Mouse (Mus musculus): Measurements from ENCODE around the gene Caprin1. TPM values are rescaled to one million over a fixed set of nuclear protein-coding genes. Genes with fewer than 3 reads are reported as not detected.

Gene Caprin1
- polyA plus RNA-seq (2016; fragmentation: Nextera tagmentation; extraction: Ambion mirVana) = 559 and 587 TPM in 2 replicates

GRCm38 (mm10) chr2:103797491-103798009 lies at the start of gene Caprin1:
Caprin1 (minus strand) TSS chr2:103797649.
- WGBS = 0% methylated on average over 32 of the region's 33 CpGs
- H3K4me3 ChIP-seq = peak within 1 kb of the TSS; percentile 92
- peak within 1 kb of the TSS; percentile 100 for H3K27ac ChIP-seq (replicated peaks)
- H3K36me3 ChIP-seq = peaks cover 12% of the 10 kb centered on the region
- peak within 1 kb of the TSS; percentile 98 for H3K9ac ChIP-seq (replicated peaks)
- no peaks in the 10 kb centered on the region for H3K9me3 ChIP-seq
- peaks cover 21% of the 10 kb centered on the region for H3K4me1 ChIP-seq
- peak within 1 kb of the TSS; percentile 63 for H3K4me2 ChIP-seq (replicated peaks)
- peak; percentile 92 for ATAC-seq (ENCODE audit: low FRiP score, low read depth)
- no peaks in the 10 kb centered on the region for H3K27me3 ChIP-seq

- Histone ChIP-seq H3K9ac (replicated peaks) (no peak overlapping the region), H3K9me3 (peaks cover 6% of the 10 kb centered on the region; the same call in 1 of the 2 replicates), H3K36me3 (no peaks in the 10 kb centered on the region), H3K27me3 (no peaks in the 10 kb centered on the region), H3K4me2 (replicated peaks) (no peak overlapping the region), H3K27ac (replicated peaks) (no peak overlapping the region), H3K4me1 (no peaks in the 10 kb centered on the region), H3K4me3 (no peak overlapping the region)
- WGBS = 89% methylated on average over 1 of the region's 1 CpGs
- no peak for ATAC-seq (ENCODE audit: low FRiP score, low read depth)
These were observed 49.4 kb upstream of the Caprin1 start for GRCm38 (mm10) chr2:103846875-103847274.

- no peak overlapping the region for H3K27ac ChIP-seq (replicated peaks)
- no peaks in the 10 kb centered on the region for H3K36me3 ChIP-seq
- H3K9me3 ChIP-seq = peaks cover 6% of the 10 kb centered on the region; the same call in 1 of the 2 replicates
- no peaks in the 10 kb centered on the region for H3K4me1 ChIP-seq
- ATAC-seq (ENCODE audit: low FRiP score, low read depth) = no peak
- whole genome bisulfite sequencing = 91% methylated on average over 4 of the region's 4 CpGs
- no peak overlapping the region for H3K4me3 ChIP-seq
- no peak overlapping the region for H3K9ac ChIP-seq (replicated peaks)
- H3K27me3 ChIP-seq = no peaks in the 10 kb centered on the region
- H3K4me2 ChIP-seq (replicated peaks) = no peak overlapping the region
These were observed 48.8 kb upstream of the Caprin1 start for GRCm38 (mm10) chr2:103846271-103846670.

- H3K4me1 ChIP-seq = no peaks in the 10 kb centered on the region
- H3K27ac ChIP-seq (replicated peaks) = no peak overlapping the region
- no peaks in the 10 kb centered on the region for H3K27me3 ChIP-seq
- peaks cover 6% of the 10 kb centered on the region; the same call in 1 of the 2 replicates for H3K9me3 ChIP-seq
- H3K4me2 ChIP-seq (replicated peaks) = no peak overlapping the region
- no peak overlapping the region for H3K4me3 ChIP-seq
- H3K36me3 ChIP-seq = no peaks in the 10 kb centered on the region
- ATAC-seq (ENCODE audit: low FRiP score, low read depth) = no peak
- no peak overlapping the region for H3K9ac ChIP-seq (replicated peaks)
- WGBS = 90% methylated on average over 2 of the region's 2 CpGs
These were observed 46.6 kb upstream of the Caprin1 start for GRCm38 (mm10) chr2:103844016-103844415.

DNA sequence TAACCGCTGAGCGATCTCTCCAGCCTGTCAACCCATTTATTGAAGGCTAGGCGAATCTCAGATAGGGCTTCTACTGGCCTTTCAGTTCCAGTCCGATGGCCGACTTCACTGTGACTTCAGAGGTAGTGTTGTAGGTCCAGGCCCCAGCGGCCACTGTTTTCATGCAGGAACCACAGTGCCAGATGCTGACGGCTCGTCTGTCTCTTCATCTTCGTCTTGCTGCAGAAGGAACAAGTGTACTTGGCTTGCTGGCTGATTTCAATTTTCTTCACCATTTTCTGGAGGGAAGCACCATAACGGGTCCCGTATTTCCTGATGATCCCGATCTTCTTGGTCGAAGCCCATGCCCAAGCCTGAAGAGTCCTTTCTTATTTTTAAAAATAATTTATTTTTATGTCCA lies 45.9 kb upstream of the Caprin1 start:
- H3K9ac ChIP-seq (replicated peaks) = no peak overlapping the region
- H3K4me3 ChIP-seq = no peak overlapping the region
- no peaks in the 10 kb centered on the region for H3K36me3 ChIP-seq
- H3K9me3 ChIP-seq = peaks cover 6% of the 10 kb centered on the region; the same call in 1 of the 2 replicates
- no peaks in the 10 kb centered on the region for H3K4me1 ChIP-seq
- no peaks in the 10 kb centered on the region for H3K27me3 ChIP-seq
- H3K27ac ChIP-seq (replicated peaks) = no peak overlapping the region
- 96% methylated on average over 13 of the region's 13 CpGs for WGBS
- no peak overlapping the region for H3K4me2 ChIP-seq (replicated peaks)
- ATAC-seq (ENCODE audit: low FRiP score, low read depth) = no peak

GRCm38 (mm10) chr2:103842299-103842698 lies 44.9 kb upstream of the Caprin1 start:
- Histone ChIP-seq H3K27me3 (no peaks in the 10 kb centered on the region), H3K4me2 (replicated peaks) (no peak overlapping the region), H3K9me3 (no peaks in the 10 kb centered on the region), H3K4me1 (no peaks in the 10 kb centered on the region), H3K9ac (replicated peaks) (no peak overlapping the region), H3K4me3 (no peak overlapping the region), H3K27ac (replicated peaks) (no peak overlapping the region), H3K36me3 (no peaks in the 10 kb centered on the region)
- no peak for ATAC-seq (ENCODE audit: low FRiP score, low read depth)
- WGBS = 89% methylated on average over 5 of the region's 5 CpGs

GRCm38 (mm10) chr2:103838483-103838882 lies 41.0 kb upstream of the Caprin1 start:
- Histone ChIP-seq H3K4me1 (peaks cover 8% of the 10 kb centered on the region; the same call in 1 of the 2 replicates), H3K27me3 (no peaks in the 10 kb centered on the region), H3K4me3 (no peak overlapping the region), H3K27ac (replicated peaks) (no peak overlapping the region), H3K36me3 (no peaks in the 10 kb centered on the region), H3K9me3 (no peaks in the 10 kb centered on the region), H3K4me2 (replicated peaks) (no peak overlapping the region), H3K9ac (replicated peaks) (no peak overlapping the region)
- no peak for ATAC-seq (ENCODE audit: low FRiP score, low read depth)
- WGBS = 78% methylated on average over 3 of the region's 3 CpGs

- H3K4me1 ChIP-seq = peaks cover 8% of the 10 kb centered on the region; the same call in 1 of the 2 replicates
- H3K4me3 ChIP-seq = no peak overlapping the region
- H3K27me3 ChIP-seq = no peaks in the 10 kb centered on the region
- H3K36me3 ChIP-seq = no peaks in the 10 kb centered on the region
- ATAC-seq (ENCODE audit: low FRiP score, low read depth) = no peak
- WGBS = 86% methylated on average over 4 of the region's 4 CpGs
- no peaks in the 10 kb centered on the region for H3K9me3 ChIP-seq
- no peak overlapping the region for H3K9ac ChIP-seq (replicated peaks)
- no peak overlapping the region for H3K4me2 ChIP-seq (replicated peaks)
- no peak overlapping the region for H3K27ac ChIP-seq (replicated peaks)
These were observed 39.7 kb upstream of the Caprin1 start for GRCm38 (mm10) chr2:103837166-103837565.

DNA sequence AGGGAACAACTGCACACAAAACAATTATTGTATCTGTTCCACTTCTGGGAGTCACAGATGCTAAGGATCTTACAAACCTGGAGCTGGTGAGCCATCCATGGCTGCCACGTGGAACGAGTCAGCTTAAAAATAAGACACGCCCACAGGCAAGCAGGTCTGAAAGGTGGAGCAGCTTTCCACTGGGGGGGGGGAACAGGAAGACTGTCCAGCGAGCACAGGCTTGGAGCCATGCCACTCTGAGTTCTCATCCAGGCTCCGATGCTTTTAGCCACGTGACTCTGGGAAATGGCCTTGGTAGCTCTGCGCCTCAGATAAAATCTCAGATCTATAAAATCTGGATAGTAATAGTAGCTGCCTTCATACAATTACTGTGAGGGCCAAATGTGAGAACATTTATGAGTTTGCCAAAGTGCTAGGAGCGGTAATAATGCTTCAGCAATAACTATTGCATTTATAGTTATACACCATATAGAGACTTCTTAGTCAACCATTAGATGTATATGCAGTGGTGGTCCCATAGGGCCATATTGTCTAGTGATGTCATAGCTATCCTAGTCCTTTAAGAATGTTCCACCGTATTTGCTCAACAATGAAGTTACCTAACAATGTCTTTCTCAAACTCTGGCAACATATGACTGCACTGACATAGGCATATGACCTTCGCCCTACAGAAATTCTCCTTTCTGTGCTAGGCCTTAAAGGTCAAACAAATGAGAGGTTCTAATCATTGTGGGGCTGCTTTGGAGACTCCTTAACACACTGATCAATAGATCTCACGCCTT lies 38.4 kb upstream of the Caprin1 start:
- no peak overlapping the region for H3K27ac ChIP-seq (replicated peaks)
- no peak for ATAC-seq (ENCODE audit: low FRiP score, low read depth)
- H3K4me2 ChIP-seq (replicated peaks) = no peak overlapping the region
- WGBS = 80% methylated on average over 11 of the region's 11 CpGs
- H3K9me3 ChIP-seq = no peaks in the 10 kb centered on the region
- H3K4me3 ChIP-seq = no peak overlapping the region
- no peaks in the 10 kb centered on the region for H3K36me3 ChIP-seq
- no peak overlapping the region for H3K9ac ChIP-seq (replicated peaks)
- peaks cover 8% of the 10 kb centered on the region; the same call in 1 of the 2 replicates for H3K4me1 ChIP-seq
- H3K27me3 ChIP-seq = no peaks in the 10 kb centered on the region

DNA sequence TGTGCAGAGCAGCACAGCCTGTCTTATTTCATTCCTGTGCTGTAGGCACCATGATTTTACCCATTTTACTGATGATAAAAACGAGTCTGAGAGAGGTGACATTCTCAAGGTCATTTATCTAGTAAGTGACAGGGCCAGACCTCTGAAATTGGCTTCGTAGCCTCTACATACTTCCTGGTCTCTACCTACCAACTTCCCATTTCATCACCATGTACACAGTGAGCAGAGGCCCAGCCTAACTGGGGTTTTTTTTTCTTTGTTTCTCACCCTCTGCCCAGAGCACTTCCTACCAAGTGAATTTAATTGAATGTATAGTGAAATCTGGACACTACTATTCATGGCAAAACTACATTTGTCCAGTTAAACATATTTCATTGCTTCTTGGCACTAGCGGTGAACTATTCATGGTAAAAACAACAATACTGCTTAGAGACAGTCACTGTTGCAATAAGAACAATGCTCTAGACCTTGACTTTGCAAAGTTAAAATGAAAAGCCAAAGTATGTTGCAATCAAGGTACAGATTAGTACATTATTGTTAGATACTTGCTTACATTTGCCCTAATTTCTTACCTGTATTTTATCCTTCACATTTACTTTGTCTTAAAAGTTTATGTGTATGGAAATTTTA lies 36.5 kb upstream of the Caprin1 start:
- WGBS = 71% methylated on average over 3 of the region's 3 CpGs
- H3K4me3 ChIP-seq = no peak overlapping the region
- no peaks in the 10 kb centered on the region for H3K9me3 ChIP-seq
- no peak for ATAC-seq (ENCODE audit: low FRiP score, low read depth)
- no peaks in the 10 kb centered on the region for H3K36me3 ChIP-seq
- H3K27ac ChIP-seq (replicated peaks) = no peak overlapping the region
- peaks cover 8% of the 10 kb centered on the region; the same call in 1 of the 2 replicates for H3K4me1 ChIP-seq
- H3K4me2 ChIP-seq (replicated peaks) = no peak overlapping the region
- no peaks in the 10 kb centered on the region for H3K27me3 ChIP-seq
- no peak overlapping the region for H3K9ac ChIP-seq (replicated peaks)

GRCm38 (mm10) chr2:103832899-103833298 lies 35.5 kb upstream of the Caprin1 start:
- H3K27ac ChIP-seq (replicated peaks) = no peak overlapping the region
- no peak overlapping the region for H3K4me3 ChIP-seq
- H3K27me3 ChIP-seq = no peaks in the 10 kb centered on the region
- H3K9ac ChIP-seq (replicated peaks) = no peak overlapping the region
- H3K4me1 ChIP-seq = peaks cover 8% of the 10 kb centered on the region; the same call in 1 of the 2 replicates
- no peaks in the 10 kb centered on the region for H3K36me3 ChIP-seq
- ATAC-seq (ENCODE audit: low FRiP score, low read depth) = no peak
- no peaks in the 10 kb centered on the region for H3K9me3 ChIP-seq
- no peak overlapping the region for H3K4me2 ChIP-seq (replicated peaks)
- WGBS = 79% methylated on average over 5 of the region's 5 CpGs

- Histone ChIP-seq H3K36me3 (no peaks in the 10 kb centered on the region), H3K27me3 (no peaks in the 10 kb centered on the region), H3K4me3 (no peak overlapping the region), H3K4me1 (no peaks in the 10 kb centered on the region), H3K9me3 (no peaks in the 10 kb centered on the region), H3K27ac (replicated peaks) (no peak overlapping the region), H3K9ac (replicated peaks) (no peak overlapping the region), H3K4me2 (replicated peaks) (no peak overlapping the region)
- ATAC-seq (ENCODE audit: low FRiP score, low read depth) = no peak
These were observed 31.5 kb upstream of the Caprin1 start for GRCm38 (mm10) chr2:103828900-103829299.
